Mouse (Mus musculus): Measurements from ENCODE around the gene Por.

GRCm38 (mm10) chr5:135669741-135670275 is at the start of gene Por:
- TF ChIP-seq POLR2A (IDR thresholded peaks at IDR 0.05; ENCODE audit: low read depth, low read length), result no peak
- no peak for TF ChIP-seq CTCF (IDR thresholded peaks at IDR 0.05; ENCODE audit: extremely low read depth, insufficient read depth, insufficient read length, insufficient replicate concordance)

All from spleen, adult 2 months (tissue).